Mouse (Mus musculus) hindlimb bud, embryonic 11.5 days (tissue): ENCODE measurements around the gene Gm17482.

Experiments
- DNase-seq: peaks from one replicate; pipeline ENCODE4 v3.0.0-alpha.2; 2012; ENCODE audit warnings: low read depth, low spot score; ENCODE audit errors: extremely low spot score

The Gm17482 gene

GRCm38 (mm10) chr6:115245500-115246058 lies 18.4 kb downstream of the Gm17482 start:
- DNase-seq: no peak

DNA sequence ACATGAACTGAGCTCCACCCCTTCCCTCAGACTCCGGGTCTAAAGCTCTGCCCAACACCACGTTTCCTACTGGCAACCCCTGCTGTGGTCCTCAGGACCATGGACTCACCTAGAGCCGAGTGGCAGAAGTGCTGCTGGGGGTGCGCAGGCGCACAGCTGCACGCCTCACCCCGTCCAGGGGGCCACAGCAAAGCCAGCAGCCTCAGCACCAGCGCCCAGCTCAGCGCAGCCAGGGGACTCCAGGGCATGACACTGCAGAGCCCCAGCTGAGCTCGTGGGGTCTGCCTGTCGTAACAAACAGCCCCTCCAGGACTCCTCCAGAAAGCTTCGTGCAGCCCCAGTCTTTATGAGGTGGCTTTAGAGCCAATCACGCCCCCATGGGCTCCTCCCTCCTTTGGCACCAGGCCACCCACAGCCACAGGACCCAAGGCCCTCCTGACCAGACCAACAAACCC lies 24.4 kb downstream of the Gm17482 start:
- no peak for DNase-seq

DNA sequence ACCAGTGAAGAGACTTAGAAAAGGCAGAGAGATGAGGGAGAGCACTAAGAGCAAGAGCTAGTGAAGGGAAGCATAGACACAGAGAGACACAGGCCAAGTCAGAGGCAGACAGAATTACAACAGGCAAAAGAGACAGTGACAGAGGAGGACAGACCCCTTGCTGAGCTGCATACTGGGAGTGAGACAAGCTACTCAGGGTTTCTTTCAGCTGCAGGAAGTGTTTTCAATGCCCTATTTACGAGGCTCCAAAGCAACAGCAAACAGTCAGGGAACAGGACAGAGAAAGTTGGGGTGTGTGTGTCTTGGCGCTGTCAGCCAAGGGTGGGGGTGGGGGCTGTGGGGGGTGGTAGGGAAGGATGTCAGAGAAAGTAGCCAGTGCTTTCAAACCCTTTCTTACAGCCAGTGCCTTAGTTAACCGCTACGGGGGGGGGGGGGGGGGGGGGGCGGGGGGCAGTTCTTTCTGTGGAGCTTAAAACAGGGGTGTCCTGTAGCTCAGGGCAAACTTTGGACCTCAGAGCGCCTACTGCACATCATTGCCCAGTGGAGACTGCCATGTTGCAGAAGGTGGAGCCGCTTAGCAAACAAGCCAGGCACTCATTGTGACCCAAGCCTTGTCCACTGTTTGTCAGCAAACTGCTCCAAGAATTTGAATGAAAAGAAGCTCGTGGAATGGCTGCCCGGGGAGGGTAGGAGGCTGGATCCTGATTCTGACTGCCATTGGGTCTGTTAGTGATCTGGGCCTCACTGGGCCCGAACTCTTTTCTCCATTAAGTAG lies 25.1 kb downstream of the Gm17482 start, which contains the start of gene Timp4:
Gene Timp4, minus strand, starts transcription at position 107 of the 775 bp plus-strand sequence.
- DNase-seq: no peak

DNA sequence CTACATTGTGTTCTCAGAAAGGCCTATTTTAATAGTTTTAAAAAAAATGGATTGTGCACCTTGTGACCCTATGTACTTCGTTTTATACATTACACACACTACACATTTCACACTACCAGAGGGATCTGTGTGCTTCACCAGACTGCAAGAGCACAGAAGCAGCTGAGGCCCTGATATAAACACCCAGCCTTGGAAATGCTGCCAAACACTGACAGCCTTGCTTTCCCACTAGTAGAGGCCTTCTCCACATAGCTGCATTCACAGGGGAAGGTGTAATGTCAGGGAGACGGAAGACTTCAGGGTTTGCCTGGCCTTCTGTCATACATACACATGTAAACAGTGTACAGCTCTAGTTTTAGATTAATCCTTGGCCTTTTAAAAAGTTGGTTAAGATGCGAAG lies 28.0 kb downstream of the Gm17482 start:
- no peak for DNase-seq

GRCm38 (mm10) chr6:115260507-115260906 lies 33.4 kb downstream of the Gm17482 start:
- no peak for DNase-seq

DNA sequence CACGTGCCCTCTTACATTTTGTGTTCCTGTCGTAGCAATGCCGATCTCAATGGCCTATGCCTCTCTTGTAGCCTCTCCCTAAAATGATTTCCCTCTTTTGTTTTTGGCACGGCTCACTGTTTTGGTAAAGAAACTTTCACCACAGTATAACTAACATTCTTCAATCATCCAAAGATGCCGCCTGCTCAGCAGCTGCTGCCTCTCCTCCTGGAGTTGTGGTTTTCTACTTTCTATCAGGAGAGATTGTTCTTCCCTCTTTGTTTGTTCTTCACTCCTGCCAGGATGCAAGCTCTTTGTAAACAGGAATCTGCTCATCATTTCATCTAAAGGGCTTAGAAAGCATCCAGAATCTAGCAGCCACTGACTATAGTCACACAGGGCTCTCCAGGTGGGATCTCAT lies 39.6 kb downstream of the Gm17482 start:
- DNase-seq: no peak

DNA sequence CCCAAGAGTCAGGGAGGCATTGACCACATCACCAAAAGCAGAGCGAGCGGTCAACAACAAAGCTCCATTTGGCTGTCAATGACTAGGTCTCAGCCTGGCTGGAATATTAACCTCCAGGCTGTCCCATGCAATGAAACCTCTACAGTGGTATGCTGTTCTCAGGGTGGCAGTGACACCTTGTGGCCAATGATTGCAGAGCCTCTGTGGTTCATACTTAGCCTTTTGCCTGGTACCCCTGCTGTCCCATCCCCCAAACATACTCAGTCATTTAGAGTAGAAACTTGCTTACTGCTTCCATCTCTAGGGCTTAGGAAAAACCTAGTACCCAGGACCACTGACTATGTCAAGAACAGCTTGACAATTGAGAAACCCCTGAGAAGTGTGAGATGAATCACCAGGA lies 40.8 kb downstream of the Gm17482 start:
- DNase-seq: peak; percentile 22

DNA sequence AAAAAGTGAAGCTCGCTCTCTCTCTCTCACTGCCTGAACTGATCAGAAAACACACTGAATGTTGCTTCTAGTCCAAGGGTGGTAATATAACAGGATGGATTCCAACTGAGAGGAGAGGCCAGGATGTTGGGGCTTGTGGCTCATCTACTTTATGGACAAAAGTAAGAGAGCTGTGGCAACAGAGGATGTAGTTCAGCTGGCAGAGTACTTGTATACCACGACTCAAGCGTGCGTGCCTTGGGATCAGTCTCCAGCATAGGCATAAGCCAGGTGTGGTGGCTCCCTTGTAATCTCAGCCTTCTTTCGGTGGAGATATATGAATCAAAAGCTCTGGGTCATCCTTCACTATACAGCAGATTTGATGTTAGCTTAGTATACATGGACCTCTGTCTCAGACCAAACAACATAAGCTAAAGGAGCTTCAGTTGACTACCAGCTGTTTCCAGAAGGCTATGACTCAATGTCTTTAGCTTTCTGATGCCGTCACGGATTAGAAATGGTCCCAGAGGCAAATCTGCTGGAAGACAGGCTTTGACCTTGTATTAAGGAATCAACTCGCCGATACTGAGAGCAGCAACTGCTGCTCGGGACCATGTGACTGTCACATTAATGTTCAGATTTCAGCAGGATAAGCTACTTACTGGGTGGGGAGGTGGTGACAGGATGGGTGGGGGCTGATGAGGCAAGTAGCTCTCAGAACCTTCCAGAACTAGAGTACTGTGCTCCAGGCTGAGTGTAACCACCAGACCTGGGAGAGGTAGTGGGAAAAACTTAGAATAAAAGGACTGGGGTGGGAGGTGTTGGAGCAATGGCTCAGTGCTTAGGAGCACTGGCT lies 41.6 kb downstream of the Gm17482 start:
- DNase-seq: no peak

DNA sequence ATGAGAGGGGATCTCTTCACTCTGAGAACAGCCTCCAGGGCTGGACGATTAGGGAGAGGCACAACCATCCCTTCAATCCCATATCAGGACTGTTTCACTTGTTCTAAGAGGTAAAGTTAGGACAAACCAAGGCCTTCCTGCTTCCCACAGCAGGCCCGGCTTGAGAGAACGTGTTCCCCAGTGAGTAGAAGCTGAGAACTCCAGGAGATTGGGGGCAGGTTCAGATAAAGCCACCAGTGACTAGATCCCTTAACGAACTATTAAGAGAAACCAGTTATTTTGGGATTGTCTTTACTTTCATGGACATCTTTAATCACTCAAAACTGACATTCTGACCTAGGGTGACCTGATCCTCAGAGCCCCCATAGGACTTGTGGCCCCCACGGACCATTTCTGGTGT lies 42.4 kb downstream of the Gm17482 start:
- no peak for DNase-seq

DNA sequence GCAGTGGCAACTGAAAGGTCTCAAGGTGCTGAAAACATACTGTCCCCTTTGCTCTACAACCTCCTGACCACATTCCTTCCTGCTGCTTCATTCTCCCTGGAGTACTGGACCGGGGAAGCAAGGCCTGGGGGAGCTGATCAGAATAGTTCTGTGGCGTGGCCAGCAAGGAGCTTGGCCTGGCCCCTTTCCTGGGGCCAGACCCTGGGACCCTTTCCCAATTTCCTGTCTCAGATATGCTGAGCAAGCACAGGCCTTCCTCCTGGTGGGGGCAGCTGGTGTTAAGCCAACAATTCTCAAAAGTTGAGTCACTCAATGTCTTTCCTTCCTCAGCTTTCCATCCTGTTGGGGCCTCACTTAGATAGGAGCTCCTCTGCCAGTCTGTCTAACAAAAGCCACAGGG lies 42.9 kb downstream of the Gm17482 start:
- DNase-seq: no peak

GRCm38 (mm10) chr6:115271326-115271725 lies 44.2 kb downstream of the Gm17482 start:
- no peak for DNase-seq

DNA sequence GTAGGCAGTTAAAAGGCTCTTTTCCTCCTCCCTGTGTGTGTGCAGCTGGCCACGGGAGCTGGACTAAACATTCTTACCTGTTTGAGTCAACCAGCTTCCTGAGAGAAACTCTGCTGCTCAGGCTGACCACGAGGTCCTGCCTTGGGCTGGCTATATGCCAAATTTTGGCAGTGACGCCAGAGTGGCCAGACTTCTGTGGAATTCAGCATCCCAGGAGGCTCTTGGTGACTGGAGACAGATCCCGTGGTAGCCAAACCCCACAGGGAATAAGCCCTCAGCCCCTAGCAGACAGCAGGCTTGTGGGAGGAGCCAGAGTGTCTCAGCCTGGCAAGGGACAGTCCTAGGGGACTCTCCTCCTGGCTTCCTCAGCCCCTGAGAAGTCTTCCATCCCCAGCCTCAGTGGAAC lies 44.7 kb downstream of the Gm17482 start:
- DNase-seq: no peak

GRCm38 (mm10) chr6:115273346-115273745 lies 46.2 kb downstream of the Gm17482 start:
- no peak for DNase-seq

DNA sequence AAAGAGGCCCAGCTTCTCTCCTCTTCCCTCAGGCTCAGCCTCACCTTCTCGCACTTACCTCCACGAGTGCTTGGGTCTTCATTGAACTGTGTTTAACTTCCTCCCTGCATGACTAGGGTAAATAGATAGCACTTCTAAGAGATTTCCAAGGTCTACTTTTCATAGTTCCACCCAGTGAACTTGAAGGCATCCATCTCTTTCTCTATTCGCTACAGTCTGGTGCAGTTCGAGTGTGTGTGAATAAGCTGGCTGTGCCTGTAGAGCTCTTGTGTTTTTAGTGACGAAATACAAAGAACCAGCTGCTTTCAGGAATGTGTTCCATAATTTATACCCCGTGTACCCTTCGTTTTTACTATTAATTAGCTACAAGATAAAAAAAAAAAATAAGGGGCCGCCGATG lies 47.6 kb downstream of the Gm17482 start:
- DNase-seq: no peak

DNA sequence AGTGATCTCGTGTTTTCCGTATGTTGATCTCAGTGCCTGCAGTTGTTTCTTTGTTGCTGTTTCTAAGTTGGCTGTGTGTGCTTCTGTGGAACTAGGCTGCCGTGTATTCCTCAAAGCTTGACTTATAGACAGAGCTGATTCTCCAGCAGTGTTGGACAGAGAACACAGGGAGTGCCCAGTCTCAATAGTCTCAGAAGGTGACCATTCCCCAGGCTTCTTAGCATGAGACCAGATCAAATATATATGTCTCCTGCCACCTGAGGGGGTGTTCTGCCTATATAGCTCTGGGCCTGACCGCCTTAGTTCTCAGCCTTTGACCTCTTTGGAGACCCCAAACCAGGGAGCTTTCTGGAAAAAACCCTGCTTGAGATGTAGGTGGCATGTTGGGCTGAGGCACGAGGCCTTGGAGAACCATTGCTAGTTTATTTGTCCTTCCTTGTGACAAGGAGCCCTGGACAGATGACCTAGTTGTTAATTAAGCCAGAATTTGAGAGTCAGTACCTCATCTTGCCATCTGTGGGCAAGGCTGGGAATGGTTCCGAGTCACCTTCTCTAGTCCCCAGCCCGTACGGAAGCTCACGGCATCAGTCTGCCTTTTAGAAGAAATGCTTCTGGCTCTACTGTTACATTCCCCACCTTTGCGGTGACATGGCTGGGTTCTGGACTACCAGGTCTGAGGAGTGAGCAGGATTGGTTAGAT lies 48.1 kb downstream of the Gm17482 start:
- DNase-seq: no peak

GRCm38 (mm10) chr6:115278086-115278485 lies 50.9 kb downstream of the Gm17482 start:
- DNase-seq: no peak

- no peak for DNase-seq
These were observed 52.5 kb downstream of the Gm17482 start for GRCm38 (mm10) chr6:115279639-115280038.

GRCm38 (mm10) chr6:115284153-115284552 lies 57.0 kb downstream of the Gm17482 start:
- DNase-seq: no peak

GRCm38 (mm10) chr6:115286441-115286840 lies 59.3 kb downstream of the Gm17482 start:
- no peak for DNase-seq

DNA sequence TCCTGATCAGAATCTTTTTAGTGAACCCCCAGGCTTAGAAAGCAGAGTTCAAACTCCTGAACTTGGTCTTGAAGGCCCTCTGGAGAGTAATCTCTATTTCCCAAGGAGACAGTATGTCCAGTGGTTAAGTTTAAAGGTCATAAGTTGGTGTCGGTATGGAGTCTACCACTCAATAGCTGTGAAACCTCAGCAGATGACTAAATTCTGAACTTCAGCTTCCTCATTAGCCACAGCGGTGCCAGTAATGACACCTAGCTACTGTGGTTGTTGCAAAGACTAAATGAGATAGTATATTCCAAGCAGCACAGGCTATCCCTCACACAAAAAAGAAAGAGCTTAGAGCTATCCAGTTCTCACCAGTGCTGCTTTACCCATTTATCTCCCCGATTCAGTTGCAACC lies 61.1 kb downstream of the Gm17482 start:
- DNase-seq: no peak

DNA sequence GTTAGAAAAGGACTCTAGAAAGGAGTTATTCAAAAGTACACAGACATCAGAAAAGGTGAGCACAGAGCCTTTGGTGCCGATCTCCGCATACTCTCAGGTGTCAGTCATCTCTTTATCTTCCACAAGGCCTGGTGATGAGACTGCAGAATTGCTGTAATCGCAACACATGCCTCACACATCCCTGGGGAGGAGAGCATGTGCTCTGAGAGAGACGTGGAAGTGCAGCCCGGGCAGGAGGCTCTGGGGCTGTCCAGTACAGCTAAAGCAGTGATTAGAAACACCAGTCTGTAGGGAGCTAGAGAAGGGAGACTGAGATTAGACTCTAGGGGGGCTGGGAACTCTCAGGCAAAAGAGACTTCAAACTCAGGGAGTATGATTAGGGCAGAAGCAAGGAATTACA lies 63.4 kb downstream of the Gm17482 start:
- DNase-seq: no peak
